Mouse (Mus musculus) MEL (cell line): Measurements from ENCODE around the gene Fgfbp3. TPM values are rescaled to one million over a fixed set of nuclear protein-coding genes. Genes with fewer than 3 reads are reported as not detected.

ENCODE experiments used
- DNase-seq: peaks from one replicate; pipeline ENCODE4 v3.0.0; 2011; ENCODE audit warnings: low read depth, low spot score
- H3K27ac ChIP-seq: 2 replicates; pipeline ENCODE4 v1.5.1; 2012; ENCODE audit warnings: low read depth, mild to moderate bottlenecking, control low read depth, low read length, moderate library complexity; ENCODE audit not compliant: control insufficient read depth
- H3K27me3 ChIP-seq, 2 experiments: fragments of 150-350 bp in 1 of 2; sonication (generic) in 1 of 2; 2 replicates each; pipeline ENCODE4 v1.6.1; 2012; ENCODE audit warnings: low read length in 2 of 2, mild to moderate bottlenecking in 2 of 2, improper control_type of control experiment in 1 of 2, moderate library complexity in 1 of 2; ENCODE audit not compliant: insufficient read depth in 2 of 2, control insufficient read depth in 1 of 2
- H3K36me3 ChIP-seq, 2 experiments: 2 replicates each; pipeline ENCODE4 v1.6.1; 2012 to 2014; ENCODE audit warnings: low read length in 2 of 2, improper control_type of control experiment in 1 of 2, inconsistent platforms in 1 of 2, mild to moderate bottlenecking in 1 of 2; ENCODE audit not compliant: insufficient read depth in 2 of 2, control insufficient read depth in 1 of 2
- H3K4me1 ChIP-seq, 2 experiments: fragments of 150-350 bp in 1 of 2; sonication (generic) in 1 of 2; 2 replicates each; pipeline ENCODE4 v1.6.1; 2012; ENCODE audit warnings: low read length in 2 of 2, improper control_type of control experiment in 1 of 2, mild to moderate bottlenecking in 1 of 2; ENCODE audit not compliant: insufficient read depth in 2 of 2, control insufficient read depth in 1 of 2
- H3K4me3 ChIP-seq, 2 experiments: fragments of 150-350 bp in 1 of 2; sonication (generic) in 1 of 2; 2 replicates each; pipeline ENCODE4 v1.5.1; 2012; ENCODE audit warnings: low read depth in 2 of 2, low read length in 2 of 2, mild to moderate bottlenecking in 2 of 2, moderate library complexity in 2 of 2, control low read depth in 1 of 2, improper control_type of control experiment in 1 of 2; ENCODE audit not compliant: control insufficient read depth in 1 of 2, insufficient read depth in 1 of 2
- H3K79me2 ChIP-seq: 2 replicates; pipeline ENCODE4 v1.6.1; 2012; ENCODE audit warnings: mild to moderate bottlenecking, low read length, moderate library complexity; ENCODE audit not compliant: control insufficient read depth, poor library complexity, insufficient read depth
- H3K9ac ChIP-seq: 2 replicates; pipeline ENCODE4 v1.6.1; 2012; ENCODE audit warnings: low read depth, mild to moderate bottlenecking, control low read depth, low read length, moderate library complexity; ENCODE audit not compliant: control insufficient read depth, poor library complexity, severe bottlenecking
- H3K9me3 ChIP-seq: fragments of 150-350 bp; sonication (generic); replicated peaks from 2 replicates; pipeline ENCODE4 v1.6.1; 2012; ENCODE audit warnings: mild to moderate bottlenecking, low read length, improper control_type of control experiment, moderate library complexity; ENCODE audit not compliant: insufficient read depth
- BHLHE40 ChIP-seq: IDR thresholded peaks from 2 replicates; pipeline ENCODE4 v1.6.1; 2012; ENCODE audit warnings: low read depth, mild to moderate bottlenecking, inconsistent platforms, low read length, improper control_type of control experiment, borderline replicate concordance
- CHD1 ChIP-seq: IDR thresholded peaks from 2 replicates; pipeline ENCODE4 v1.6.1; 2012; ENCODE audit warnings: low read depth, mild to moderate bottlenecking, inconsistent platforms, low read length, improper control_type of control experiment
- CHD2 ChIP-seq: IDR thresholded peaks from 2 replicates; pipeline ENCODE4 v1.6.1; 2011; ENCODE audit warnings: low read length, improper control_type of control experiment
- ELF1 ChIP-seq: IDR thresholded peaks from 2 replicates; pipeline ENCODE4 v1.6.1; 2014; ENCODE audit warnings: low read depth, mild to moderate bottlenecking, inconsistent platforms, low read length, improper control_type of control experiment, moderate library complexity
- EP300 ChIP-seq, 2 experiments: IDR thresholded peaks; 2 replicates each; pipeline ENCODE4 v1.6.1; 2011; ENCODE audit warnings: improper control_type of control experiment in 2 of 2, low read length in 2 of 2, low read depth in 1 of 2, mild to moderate bottlenecking in 1 of 2
- ETS1 ChIP-seq: IDR thresholded peaks from 2 replicates; pipeline ENCODE4 v1.6.1; 2012; ENCODE audit warnings: low read depth, mild to moderate bottlenecking, inconsistent platforms, low read length, improper control_type of control experiment, moderate library complexity
- GABPA ChIP-seq: IDR thresholded peaks from 2 replicates; pipeline ENCODE4 v1.6.1; 2012; ENCODE audit warnings: low read depth, mild to moderate bottlenecking, inconsistent platforms, low read length, improper control_type of control experiment, moderate library complexity
- HCFC1 ChIP-seq: IDR thresholded peaks from 2 replicates; pipeline ENCODE4 v1.6.1; 2012; ENCODE audit warnings: low read depth, mild to moderate bottlenecking, inconsistent platforms, low read length, improper control_type of control experiment, moderate library complexity
- KAT2A ChIP-seq: conservative IDR thresholded peaks from 2 replicates; pipeline ENCODE4 v1.6.1; 2012; ENCODE audit warnings: low read depth, low read length, improper control_type of control experiment, inconsistent platforms
- MAFK ChIP-seq: IDR thresholded peaks from 2 replicates; pipeline ENCODE4 v1.6.1; 2011; ENCODE audit warnings: low read depth, mild to moderate bottlenecking, low read length, improper control_type of control experiment, borderline replicate concordance
- MAX ChIP-seq: IDR thresholded peaks from 2 replicates; pipeline ENCODE4 v1.6.1; 2011; ENCODE audit warnings: low read length, improper control_type of control experiment
- MAZ ChIP-seq: IDR thresholded peaks from 2 replicates; pipeline ENCODE4 v1.6.1; 2012; ENCODE audit warnings: low read depth, mild to moderate bottlenecking, inconsistent platforms, low read length, improper control_type of control experiment
- MXI1 ChIP-seq: IDR thresholded peaks from 2 replicates; pipeline ENCODE4 v1.6.1; 2011; ENCODE audit warnings: mild to moderate bottlenecking, low read depth, low read length, improper control_type of control experiment
- MYB ChIP-seq: IDR thresholded peaks from 2 replicates; pipeline ENCODE4 v1.6.1; 2011; ENCODE audit warnings: mild to moderate bottlenecking, low read depth, low read length, improper control_type of control experiment
- MYC ChIP-seq: IDR thresholded peaks from 2 replicates; pipeline ENCODE4 v1.6.1; 2011; ENCODE audit warnings: low read depth, mild to moderate bottlenecking, low read length, improper control_type of control experiment, moderate library complexity
- NELFE ChIP-seq: IDR thresholded peaks from 2 replicates; pipeline ENCODE4 v1.6.1; 2011; ENCODE audit warnings: low read depth, low read length, improper control_type of control experiment
- POLR2AphosphoS5 ChIP-seq: IDR thresholded peaks from 2 replicates; pipeline ENCODE4 v1.6.1; 2012; ENCODE audit warnings: low read depth, borderline replicate concordance, mild to moderate bottlenecking, inconsistent platforms, low read length, moderate library complexity, mixed read lengths
- RAD21 ChIP-seq: IDR thresholded peaks from 2 replicates; pipeline ENCODE4 v1.6.1; 2011; ENCODE audit warnings: mild to moderate bottlenecking, low read depth, low read length, improper control_type of control experiment
- RCOR1 ChIP-seq: IDR thresholded peaks from 2 replicates; pipeline ENCODE4 v1.6.1; 2012; ENCODE audit warnings: low read depth, mild to moderate bottlenecking, inconsistent platforms, low read length, improper control_type of control experiment
- SMC3 ChIP-seq: IDR thresholded peaks from 2 replicates; pipeline ENCODE4 v1.6.1; 2011; ENCODE audit warnings: low read depth, low read length, improper control_type of control experiment
- TAL1 ChIP-seq: IDR thresholded peaks from 2 replicates; pipeline ENCODE4 v1.6.1; 2012; ENCODE audit warnings: mild to moderate bottlenecking, inconsistent platforms, low read length, moderate library complexity, mixed read lengths
- TBP ChIP-seq: IDR thresholded peaks from 2 replicates; pipeline ENCODE4 v1.8.0; 2011; ENCODE audit warnings: low read depth, low read length, improper control_type of control experiment
- TCF12 ChIP-seq: IDR thresholded peaks from 2 replicates; pipeline ENCODE4 v1.6.1; 2014; ENCODE audit warnings: low read depth, mild to moderate bottlenecking, inconsistent platforms, low read length, improper control_type of control experiment, moderate library complexity
- UBTF ChIP-seq: IDR thresholded peaks from 2 replicates; pipeline ENCODE4 v1.6.1; 2012; ENCODE audit warnings: low read depth, mild to moderate bottlenecking, inconsistent platforms, low read length, improper control_type of control experiment, moderate library complexity, borderline replicate concordance; ENCODE audit not compliant: insufficient read depth
- USF1 ChIP-seq: IDR thresholded peaks from 2 replicates; pipeline ENCODE4 v1.6.1; 2014; ENCODE audit warnings: low read depth, mild to moderate bottlenecking, inconsistent platforms, low read length, improper control_type of control experiment, moderate library complexity
- USF2 ChIP-seq, 2 experiments: IDR thresholded peaks; 2 replicates each; pipeline ENCODE4 v1.6.1; 2011 to 2012; ENCODE audit warnings: improper control_type of control experiment in 2 of 2, low read length in 2 of 2, borderline replicate concordance in 1 of 2, inconsistent platforms in 1 of 2, low read depth in 1 of 2, mild to moderate bottlenecking in 1 of 2; ENCODE audit not compliant: insufficient read depth in 1 of 2
- ZC3H11A ChIP-seq: IDR thresholded peaks from 2 replicates; pipeline ENCODE4 v1.6.1; 2012; ENCODE audit warnings: low read depth, mild to moderate bottlenecking, inconsistent platforms, low read length, improper control_type of control experiment
- ZKSCAN1 ChIP-seq: IDR thresholded peaks from 2 replicates; pipeline ENCODE4 v1.6.1; 2012; ENCODE audit warnings: low read depth, mild to moderate bottlenecking, inconsistent platforms, low read length, improper control_type of control experiment, moderate library complexity
- ZMIZ1 ChIP-seq: IDR thresholded peaks from 2 replicates; pipeline ENCODE4 v1.6.1; 2012; ENCODE audit warnings: low read depth, mild to moderate bottlenecking, inconsistent platforms, low read length, improper control_type of control experiment, moderate library complexity
- ZNF384 ChIP-seq: IDR thresholded peaks from 2 replicates; pipeline ENCODE4 v1.6.1; 2012; ENCODE audit warnings: low read depth, mild to moderate bottlenecking, inconsistent platforms, low read length, improper control_type of control experiment
- polyA plus RNA-seq, 2 experiments: library from polyadenylated mRNA; stranded (reverse) in 1 of 2; unstranded in 1 of 2; fragments of >175 nt in 1 of 2; fragments of >200 nt in 1 of 2; gene quantifications; 2 replicates each; pipeline versions ENCODE4 v1.2.1 to v1.2.4; 2012; ENCODE audit warnings: low replicate concordance in 2 of 2, low read depth in 1 of 2; ENCODE audit not compliant: insufficient read length in 2 of 2, insufficient read depth in 1 of 2, missing spikeins in 1 of 2
- total RNA-seq: library from RNA; depleted of rRNA; stranded (reverse); fragments of 300-350 nt; gene quantifications from 2 replicates; pipeline ENCODE4 v1.2.3, GENCODE M21; 2012

Gene Fgfbp3
- total and polyA plus RNA-seq, 3 experiments = 2.6 to 10.0 TPM; not detected in 1

GRCm38 (mm10) chr19:36940064-36940463, 20.6 kb upstream of the Fgfbp3 start (continued):
- 0 out of 2 replicates have a peak, but pooled peaks have one; percentile 7 for TF ChIP-seq ELF1
- peak; percentile 88 for TF ChIP-seq TCF12
- no peak for TF ChIP-seq CHD2
- no peak; the same call in 1 of the 2 replicates for TF ChIP-seq MAFK
- TF ChIP-seq KAT2A = no peak
- no peak for TF ChIP-seq ZKSCAN1
- no peak for TF ChIP-seq ZMIZ1
- peak; percentile 86 for TF ChIP-seq TAL1
- TF ChIP-seq MYC = peak; percentile 72
- peak; percentile 37; the same call in 1 of the 2 replicates for TF ChIP-seq MAX
- peak; percentile 82 for TF ChIP-seq ETS1
- TF ChIP-seq SMC3 = no peak
- TF ChIP-seq ZNF384 = no peak
- TF ChIP-seq MXI1 = peak; percentile 86
- peak; percentile 97 for TF ChIP-seq RCOR1
- no peak for TF ChIP-seq MAZ
- TF ChIP-seq TBP = no peak
- no peak for TF ChIP-seq HCFC1
- TF ChIP-seq CHD1 = no peak
- TF ChIP-seq ZC3H11A = no peak
- no peak for TF ChIP-seq RAD21

- DNase-seq = no peak
- H3K4me3 ChIP-seq = no peak overlapping the region
- H3K27me3 ChIP-seq = no peaks in the 10 kb centered on the region
- TF ChIP-seq GABPA = no peak
- no peak for TF ChIP-seq USF2 (IDR thresholded peaks at IDR 0.05; ENCODE audit: borderline replicate concordance in 1 of 2, insufficient read depth in 1 of 2, low read depth in 1 of 2, low read length in 2 of 2)
- no peak for TF ChIP-seq TCF12
- TF ChIP-seq MYB = no peak
- TF ChIP-seq ZC3H11A = no peak
- no peak for TF ChIP-seq MAX
- TF ChIP-seq KAT2A = no peak
- TF ChIP-seq USF1 = no peak
- no peak for TF ChIP-seq BHLHE40
- no peak for TF ChIP-seq POLR2AphosphoS5
- no peak for TF ChIP-seq ELF1
- TF ChIP-seq EP300 (IDR thresholded peaks at IDR 0.05; ENCODE audit: low read depth in 1 of 2, low read length in 2 of 2) = no peak
- TF ChIP-seq NELFE = no peak
- TF ChIP-seq UBTF = no peak
- TF ChIP-seq TBP = no peak
- TF ChIP-seq HCFC1 = no peak
- peaks cover 62% of the 10 kb centered on the region for H3K79me2 ChIP-seq
- peaks cover 26 to 31% of the 10 kb centered on the region in 2 experiments for H3K4me1 ChIP-seq
- no peak overlapping the region for H3K9ac ChIP-seq
- H3K27ac ChIP-seq = no peak overlapping the region
- H3K9me3 ChIP-seq = no peaks in the 10 kb centered on the region
- H3K36me3 ChIP-seq = peaks cover 17 to 63% of the 10 kb centered on the region in 2 experiments
Observed at GRCm38 (mm10) chr19:36938008-36938407, 18.6 kb upstream of the Fgfbp3 start.
